Mouse (Mus musculus): ENCODE results near the gene Etv5. TPM values are rescaled to one million over a fixed set of nuclear protein-coding genes. Genes with fewer than 3 reads are reported as not detected.

Etv5 gene
- 10 to 100 TPM; 47.5 to 49.4 TPM for total RNA-seq (2021)

GRCm38 (mm10) chr16:22439499-22440177 is at the start of gene Etv5:
TSS of gene Etv5 (minus strand) at chr16:22439719.
- DNase-seq, result peak; percentile 99

- no peak for DNase-seq
These were observed 44.4 kb upstream of the Etv5 start for GRCm38 (mm10) chr16:22483900-22484299.

GRCm38 (mm10) chr16:22479322-22479721 is 39.8 kb upstream of the Etv5 start:
- DNase-seq, result no peak

- no peak for DNase-seq
These were observed 32.2 kb upstream of the Etv5 start for GRCm38 (mm10) chr16:22471728-22472127.

- DNase-seq, result no peak
These were observed 29.9 kb upstream of the Etv5 start for GRCm38 (mm10) chr16:22469385-22469784.

GRCm38 (mm10) chr16:22467111-22467510 is 27.6 kb upstream of the Etv5 start:
- no peak for DNase-seq

- no peak for DNase-seq
These were observed 26.9 kb upstream of the Etv5 start for GRCm38 (mm10) chr16:22466381-22466780.

GRCm38 (mm10) chr16:22462220-22462619 is 22.7 kb upstream of the Etv5 start:
- no peak for DNase-seq

GRCm38 (mm10) chr16:22461728-22462127 is 22.2 kb upstream of the Etv5 start:
- no peak for DNase-seq

- DNase-seq, result no peak
These were observed 21.4 kb upstream of the Etv5 start for GRCm38 (mm10) chr16:22460960-22461359.

- DNase-seq, result no peak
These were observed 12.6 kb upstream of the Etv5 start for GRCm38 (mm10) chr16:22452082-22452481.

GRCm38 (mm10) chr16:22448093-22448492 is 8.6 kb upstream of the Etv5 start:
- no peak for DNase-seq

- DNase-seq, result no peak
These were observed 5.3 kb upstream of the Etv5 start for GRCm38 (mm10) chr16:22444786-22445185.

GRCm38 (mm10) chr16:22442202-22442601 is 2.7 kb upstream of the Etv5 start:
- no peak for DNase-seq

- no peak for DNase-seq
These were observed 1.8 kb upstream of the Etv5 start for GRCm38 (mm10) chr16:22441317-22441716.

- peak; percentile 54 to 56 for DNase-seq
These were observed 750 bp upstream of the Etv5 start for GRCm38 (mm10) chr16:22440269-22440668.

GRCm38 (mm10) chr16:22438441-22439373 is 812 bp downstream of the Etv5 start:
- DNase-seq, result peak; percentile 54 to 61

GRCm38 (mm10) chr16:22436106-22436505 is 3.4 kb downstream of the Etv5 start:
- no peak for DNase-seq

- DNase-seq, result no peak
These were observed 5.0 kb downstream of the Etv5 start for GRCm38 (mm10) chr16:22434530-22434929.

- DNase-seq, result no peak
These were observed 5.6 kb downstream of the Etv5 start for GRCm38 (mm10) chr16:22433944-22434343.

- DNase-seq, result no peak
These were observed 7.7 kb downstream of the Etv5 start for GRCm38 (mm10) chr16:22431773-22432172.

GRCm38 (mm10) chr16:22431335-22431734 is 8.2 kb downstream of the Etv5 start:
- DNase-seq, result no peak

GRCm38 (mm10) chr16:22430211-22430951 is 9.1 kb downstream of the Etv5 start:
- peak; percentile 79 to 81 for DNase-seq
